Mouse (Mus musculus) hindbrain, postnatal 0 days (tissue): ENCODE results near the gene Acacb. TPM values are rescaled to one million over a fixed set of nuclear protein-coding genes. Genes with fewer than 3 reads are reported as not detected.

Source experiments
- ATAC-seq: fragments of 200-750 bp; cut with Nextera tagmentation; 2 replicates; pipeline ENCODE4 v1.8.0; 2017; ENCODE audit warnings: mild to moderate bottlenecking, moderate TSS enrichment, moderate library complexity
- DNase-seq: peaks from one replicate; pipeline ENCODE4 v3.0.0-alpha.2; 2015; ENCODE audit warnings: low spot score
- H3K27ac ChIP-seq: fragments of 300-500 bp; sonication (generic); 2 replicates; pipeline ENCODE4 v1.5.1; 2014; ENCODE audit warnings: mild to moderate bottlenecking
- H3K27me3 ChIP-seq: fragments of 300-500 bp; sonication (generic); 2 replicates; pipeline ENCODE4 v1.6.1; 2014; ENCODE audit warnings: low read length, mixed read lengths; ENCODE audit not compliant: insufficient read depth
- H3K36me3 ChIP-seq: fragments of 300-500 bp; sonication (generic); 2 replicates; pipeline ENCODE4 v1.6.1; 2014; ENCODE audit warnings: low read length, mixed read lengths; ENCODE audit not compliant: insufficient read depth
- H3K4me1 ChIP-seq: fragments of 300-500 bp; sonication (generic); 2 replicates; pipeline ENCODE4 v1.6.1; 2014; ENCODE audit warnings: antibody characterized with exemption, low read length, mixed read lengths; ENCODE audit not compliant: insufficient read depth
- H3K4me2 ChIP-seq: fragments of 300-500 bp; sonication (generic); 2 replicates; pipeline ENCODE4 v1.6.1; 2014; ENCODE audit warnings: low read depth, mild to moderate bottlenecking, low read length, moderate library complexity, mixed read lengths
- H3K4me3 ChIP-seq: fragments of 300-500 bp; sonication (generic); 2 replicates; pipeline ENCODE4 v1.5.1; 2014; ENCODE audit warnings: low read length
- H3K9ac ChIP-seq: fragments of 300-500 bp; sonication (generic); replicated peaks from 2 replicates; pipeline ENCODE4 v1.6.1; 2014; ENCODE audit warnings: mild to moderate bottlenecking, low read length, moderate library complexity, mixed read lengths
- H3K9me3 ChIP-seq: fragments of 300-500 bp; sonication (generic); 2 replicates; pipeline ENCODE4 v1.6.1; 2016; ENCODE audit warnings: low read length, mixed read lengths
- CTCF ChIP-seq: IDR thresholded peaks from 2 replicates; pipeline ENCODE4 v1.5.1; 2016; ENCODE audit warnings: antibody characterized with exemption, control low read depth, low read depth
- WGBS: fragments of 180-500 bp; shearing (Covaris S2); extraction: QIAGEN DNeasy Blood & Tissue Kit; methylation state at CpG from one replicate; pipeline ENCODE4 v1.1.7; 2014; 5-methylcytosine and 5-hydroxymethylcytosine counted together
- polyA plus RNA-seq: library from polyadenylated mRNA; unstranded; fragments of >200 nt; fragmentation: Nextera tagmentation; extraction: Ambion mirVana; gene quantifications from 2 replicates; pipeline ENCODE4 v1.2.1, GENCODE M21; 2015
- total RNA-seq: library from RNA; depleted of rRNA; stranded (reverse); fragments of >200 nt; gene quantifications from 2 replicates; pipeline ENCODE4 v1.2.3, GENCODE M21; 2014

Acacb gene
- total and polyA plus RNA-seq, 2 experiments from 2014 or later, result 6.1 to 7.0 TPM

DNA sequence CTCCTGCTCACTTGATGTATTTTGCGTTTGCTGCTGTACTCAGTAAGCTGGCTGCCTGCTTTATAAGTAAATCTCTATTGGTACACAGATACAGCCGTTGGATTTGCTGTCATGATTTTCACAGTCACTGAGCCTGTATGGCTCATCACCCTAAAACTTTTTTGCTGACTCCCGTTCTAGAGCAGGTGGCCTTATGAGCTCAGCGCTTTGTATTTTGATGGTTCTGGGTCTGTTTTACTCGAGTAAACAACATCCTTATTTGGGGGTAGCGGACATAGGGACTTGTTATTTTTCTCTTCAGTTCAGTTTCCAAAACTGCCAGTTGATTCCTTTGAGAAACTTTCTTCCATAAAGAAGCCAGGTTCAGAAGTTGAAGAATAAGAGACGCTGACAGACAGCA, 79.7 kb downstream of the Acacb start:
- no peak for ATAC-seq
- no peak overlapping the region for H3K4me3 ChIP-seq
- H3K4me2 ChIP-seq, result no peak overlapping the region
- WGBS, result 92% methylated on average over 7 of the region's 7 CpGs
- peaks cover 11% of the 10 kb centered on the region; the same call in 1 of the 2 replicates for H3K9me3 ChIP-seq
- no peak for TF ChIP-seq CTCF
- no peaks in the 10 kb centered on the region for H3K36me3 ChIP-seq
- no peaks in the 10 kb centered on the region for H3K4me1 ChIP-seq
- H3K27ac ChIP-seq, result no peak overlapping the region
- no peak overlapping the region for H3K9ac ChIP-seq
- H3K27me3 ChIP-seq, result no peaks in the 10 kb centered on the region
- peak; percentile 60 for DNase-seq

DNA sequence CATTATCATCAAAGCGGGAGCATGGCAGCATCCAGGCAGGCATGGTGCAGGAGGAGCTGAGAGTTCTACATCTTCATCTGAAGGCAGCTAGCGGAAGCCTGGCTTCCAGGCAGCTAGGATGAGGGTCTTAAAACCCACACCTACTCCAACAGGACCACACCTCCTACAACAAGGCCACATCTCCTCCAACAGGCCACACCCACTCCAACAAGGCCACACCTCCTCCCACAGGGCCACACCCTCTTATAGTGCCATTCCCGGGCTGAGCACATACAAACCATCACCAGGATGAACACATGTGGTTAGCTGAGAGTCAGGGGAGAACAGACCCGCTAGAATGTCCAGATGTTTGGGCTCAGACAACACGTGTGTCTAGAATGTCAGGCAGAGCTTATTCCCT, 82.6 kb downstream of the Acacb start:
- WGBS, result 85% methylated on average over 5 of the region's 5 CpGs
- Histone ChIP-seq H3K27ac (no peak overlapping the region), H3K4me1 (no peaks in the 10 kb centered on the region), H3K4me2 (no peak overlapping the region), H3K9me3 (peaks cover 11% of the 10 kb centered on the region; the same call in 1 of the 2 replicates), H3K27me3 (no peaks in the 10 kb centered on the region), H3K9ac (no peak overlapping the region), H3K36me3 (no peaks in the 10 kb centered on the region), H3K4me3 (no peak overlapping the region)
- no peak for TF ChIP-seq CTCF
- no peak for DNase-seq
- ATAC-seq, result no peak

DNA sequence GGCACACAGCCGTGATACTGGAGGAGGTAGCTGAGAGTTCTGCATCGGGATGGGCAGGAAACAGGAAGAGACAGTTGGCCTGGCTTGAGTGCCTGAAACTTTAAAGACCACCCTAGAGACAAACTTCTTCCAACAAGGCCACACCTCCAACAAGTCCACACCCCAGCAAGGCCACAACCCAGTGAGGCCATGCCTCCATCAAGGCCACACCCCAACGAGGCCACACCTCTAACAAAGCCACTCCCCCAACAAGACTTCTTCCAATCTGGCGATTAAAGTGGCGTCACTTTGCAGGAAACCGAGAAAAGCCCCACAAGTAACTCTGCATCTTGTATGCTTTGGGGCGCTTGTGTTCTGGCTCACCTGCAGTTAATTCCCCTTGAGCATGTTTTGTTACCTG, 92.6 kb downstream of the Acacb start:
- Histone ChIP-seq H3K4me3 (no peak overlapping the region), H3K9me3 (no peaks in the 10 kb centered on the region), H3K36me3 (no peaks in the 10 kb centered on the region), H3K27ac (no peak overlapping the region), H3K27me3 (no peaks in the 10 kb centered on the region), H3K4me1 (no peaks in the 10 kb centered on the region; the same call in 1 of the 2 replicates), H3K9ac (no peak overlapping the region), H3K4me2 (no peak overlapping the region)
- ATAC-seq (no peak), DNase-seq (no peak)
- 41% methylated on average over 7 of the region's 7 CpGs for WGBS
- no peak for TF ChIP-seq CTCF

DNA sequence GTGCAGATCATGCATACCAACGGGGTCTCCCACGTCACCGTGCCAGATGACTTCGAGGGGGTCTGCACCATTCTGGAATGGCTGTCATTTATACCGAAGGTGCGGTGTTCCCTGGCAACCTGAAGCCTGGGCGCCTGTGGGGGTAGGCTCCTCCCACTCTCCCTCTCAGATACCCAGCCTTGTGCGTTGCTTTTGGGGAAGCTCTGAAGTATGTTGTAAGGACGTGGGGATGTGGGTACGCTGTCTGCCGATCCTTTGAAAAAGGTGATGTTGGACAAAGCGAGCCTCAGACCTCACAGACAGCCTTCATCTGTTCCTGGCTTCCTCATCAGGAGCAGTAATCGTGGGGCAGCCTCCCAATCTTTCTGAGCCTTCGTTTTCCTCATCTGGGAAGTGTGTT, 93.4 kb downstream of the Acacb start:
- Histone ChIP-seq H3K4me3 (no peak overlapping the region), H3K4me1 (no peaks in the 10 kb centered on the region; the same call in 1 of the 2 replicates), H3K27ac (no peak overlapping the region), H3K27me3 (no peaks in the 10 kb centered on the region), H3K4me2 (no peak overlapping the region), H3K36me3 (no peaks in the 10 kb centered on the region), H3K9me3 (no peaks in the 10 kb centered on the region), H3K9ac (no peak overlapping the region)
- no peak for TF ChIP-seq CTCF
- ATAC-seq, result no peak
- no peak for DNase-seq
- 39% methylated on average over 14 of the region's 14 CpGs for WGBS

DNA sequence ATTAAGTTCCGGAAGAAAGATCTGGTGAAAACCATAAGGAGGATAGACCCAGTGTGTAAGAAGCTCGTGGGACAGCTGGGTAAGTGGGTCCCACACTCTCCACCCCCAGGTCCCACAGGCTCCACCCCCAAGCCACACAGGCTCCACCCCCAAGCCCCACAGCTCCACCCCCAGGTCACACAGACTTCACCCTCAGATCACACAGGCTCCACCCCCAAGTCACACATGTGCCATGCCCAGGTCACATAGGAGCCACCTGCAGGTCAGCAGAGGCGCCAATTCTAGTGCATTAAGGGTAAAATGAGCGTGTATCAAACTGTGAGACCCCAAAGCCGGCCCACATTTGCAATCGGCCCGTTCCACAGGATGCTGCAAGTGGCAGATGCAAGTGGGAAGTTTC, 100.1 kb downstream of the Acacb start:
- Histone ChIP-seq H3K27me3 (no peaks in the 10 kb centered on the region), H3K9ac (no peak overlapping the region), H3K9me3 (no peaks in the 10 kb centered on the region), H3K4me2 (no peak overlapping the region), H3K4me1 (no peaks in the 10 kb centered on the region), H3K27ac (no peak overlapping the region), H3K4me3 (no peak overlapping the region), H3K36me3 (no peaks in the 10 kb centered on the region)
- no peak for TF ChIP-seq CTCF
- no peak for ATAC-seq
- DNase-seq, result no peak
- WGBS, result 74% methylated on average over 7 of the region's 7 CpGs

DNA sequence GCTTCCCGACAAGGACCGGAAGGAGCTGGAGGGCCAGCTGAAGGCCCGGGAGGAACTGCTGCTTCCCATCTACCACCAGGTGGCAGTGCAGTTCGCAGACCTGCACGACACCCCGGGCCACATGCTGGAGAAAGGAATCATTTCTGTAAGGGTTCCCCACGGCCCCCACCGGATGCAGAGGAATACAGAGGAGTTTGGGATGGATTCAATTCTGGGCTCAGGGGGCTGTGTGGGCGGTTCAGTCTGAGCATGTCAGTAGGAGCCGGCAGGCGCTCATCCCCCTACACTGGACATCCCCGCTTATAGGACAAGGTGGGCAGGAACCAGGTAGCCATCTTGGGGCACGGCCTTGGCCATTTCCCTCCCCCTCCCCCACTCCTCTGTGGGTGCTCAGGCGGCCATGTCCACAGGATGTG, 101.8 kb downstream of the Acacb start:
- Histone ChIP-seq H3K4me1 (no peaks in the 10 kb centered on the region), H3K27me3 (no peaks in the 10 kb centered on the region), H3K4me2 (peak overlapping the region; percentile 36), H3K27ac (no peak overlapping the region), H3K9me3 (no peaks in the 10 kb centered on the region), H3K4me3 (no peak overlapping the region), H3K36me3 (no peaks in the 10 kb centered on the region), H3K9ac (peak overlapping the region; percentile 21; the same call in 1 of the 2 replicates)
- ATAC-seq, result peak; percentile 84
- TF ChIP-seq CTCF, result peak; percentile 97
- WGBS, result 15% methylated on average over 14 of the region's 14 CpGs
- DNase-seq, result peak; percentile 92

DNA sequence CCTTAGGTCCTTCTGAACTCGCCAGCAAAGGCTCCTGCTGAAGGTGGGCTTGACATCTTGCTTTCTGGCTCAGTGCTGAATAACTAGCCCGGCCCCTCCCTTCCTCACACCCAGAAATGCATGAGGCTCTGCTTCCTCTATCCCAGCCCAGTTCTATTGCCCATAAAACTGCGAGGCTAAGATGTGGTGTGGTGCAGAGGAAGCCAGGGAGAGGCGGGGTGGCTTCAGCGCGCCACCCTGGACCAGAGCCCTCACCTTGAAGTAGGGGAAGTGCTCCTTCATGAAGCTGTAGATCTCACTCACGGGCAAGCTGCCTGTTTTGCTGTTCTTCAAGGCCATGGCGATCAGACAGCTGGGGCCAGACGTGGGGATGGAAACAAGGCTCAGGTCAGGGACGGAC, 113.2 kb downstream of the Acacb start:
- H3K9me3 ChIP-seq, result no peaks in the 10 kb centered on the region
- no peak overlapping the region for H3K9ac ChIP-seq
- 80% methylated on average over 10 of the region's 10 CpGs for WGBS
- no peak for DNase-seq
- H3K4me1 ChIP-seq, result no peaks in the 10 kb centered on the region
- H3K27ac ChIP-seq, result no peak overlapping the region
- no peak overlapping the region for H3K4me3 ChIP-seq
- no peaks in the 10 kb centered on the region for H3K36me3 ChIP-seq
- H3K27me3 ChIP-seq, result no peaks in the 10 kb centered on the region
- TF ChIP-seq CTCF, result no peak
- ATAC-seq, result no peak
- H3K4me2 ChIP-seq, result no peak overlapping the region
